Mouse (Mus musculus) urinary bladder, postnatal 4 days (tissue): ENCODE data around the gene Zfhx3.

Experiments
- DNase-seq, 2 experiments: peaks; one replicate each; pipeline ENCODE4 v3.0.0; 2021 to 2022; ENCODE audit warnings: low spot score in 2 of 2

Gene Zfhx3

DNA sequence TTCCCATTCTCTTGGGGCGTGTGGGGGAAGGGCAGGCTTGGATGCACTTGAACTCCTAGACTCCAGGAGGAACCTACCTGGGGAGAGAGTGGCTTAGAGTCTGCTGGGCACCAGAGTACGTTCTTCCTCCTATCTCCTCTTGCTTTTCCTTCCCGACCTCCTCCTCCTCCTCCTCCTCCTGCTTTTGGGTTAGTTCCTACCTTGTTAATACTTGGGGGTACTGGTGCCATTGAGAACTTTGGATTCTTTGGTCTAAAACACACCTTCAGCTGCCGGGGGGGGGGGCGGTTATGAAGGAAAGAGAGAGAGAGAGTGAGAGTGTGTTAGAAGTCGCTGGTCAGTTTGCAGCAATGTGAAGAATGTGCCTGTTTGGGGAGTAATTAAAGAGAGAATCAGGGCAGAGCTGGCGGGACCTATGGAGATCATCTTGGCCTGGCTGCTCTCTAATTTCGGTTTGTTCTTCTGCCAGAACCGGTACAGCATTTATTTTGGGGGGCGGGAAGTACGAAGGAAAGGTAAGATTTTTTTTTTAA, 773.0 kb downstream of the Zfhx3 start:
- DNase-seq, result no peak

DNA sequence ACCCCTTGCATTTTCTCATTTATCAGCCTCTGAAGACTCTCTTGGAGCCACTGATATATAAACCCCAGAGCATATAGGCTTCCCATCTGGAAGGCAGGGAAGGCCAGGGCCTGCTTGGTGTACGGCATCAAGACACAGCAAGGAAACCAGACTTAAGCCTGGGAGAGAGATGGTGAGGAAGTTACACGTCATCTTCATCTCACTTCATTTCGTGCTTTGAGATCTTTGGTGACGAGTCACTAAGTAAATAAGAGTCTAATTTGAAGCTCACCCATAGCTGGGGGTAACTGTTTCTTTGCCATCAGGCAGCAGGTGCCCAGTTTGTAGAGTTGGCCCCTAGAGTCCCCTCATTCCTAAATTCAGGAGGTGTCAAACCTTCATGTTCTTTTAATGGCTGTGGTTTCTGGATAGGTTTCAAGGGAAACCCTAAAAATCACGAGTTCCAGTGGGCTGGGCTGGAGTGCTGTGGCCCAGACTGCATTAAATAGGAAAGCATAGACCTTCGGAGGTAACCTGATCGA, 773.9 kb downstream of the Zfhx3 start:
- no peak for DNase-seq

- no peak for DNase-seq
These were observed 775.1 kb downstream of the Zfhx3 start for GRCm38 (mm10) chr8:108717545-108717944.

- DNase-seq, result no peak
These were observed 775.6 kb downstream of the Zfhx3 start for GRCm38 (mm10) chr8:108718031-108718430.

DNA sequence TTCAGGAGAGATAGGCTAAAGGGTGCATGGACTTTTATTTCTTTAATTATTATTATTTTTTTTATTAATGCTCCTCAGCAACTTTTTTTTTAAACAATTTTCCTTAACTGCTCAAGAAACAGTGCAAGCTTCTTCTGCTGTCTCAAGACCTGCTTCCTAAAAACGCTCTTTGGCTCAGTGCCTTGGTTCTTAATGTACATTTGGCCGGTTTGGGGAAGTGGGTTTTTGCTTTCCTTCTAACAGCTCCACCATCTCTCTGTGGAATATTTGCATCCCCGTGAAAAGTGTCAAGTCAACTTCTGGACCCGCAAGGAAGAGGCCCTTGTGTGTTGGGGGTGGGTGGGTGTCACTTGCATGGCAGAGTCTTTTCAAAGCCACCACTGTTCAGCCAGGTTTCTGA, 778.4 kb downstream of the Zfhx3 start:
- no peak for DNase-seq

DNA sequence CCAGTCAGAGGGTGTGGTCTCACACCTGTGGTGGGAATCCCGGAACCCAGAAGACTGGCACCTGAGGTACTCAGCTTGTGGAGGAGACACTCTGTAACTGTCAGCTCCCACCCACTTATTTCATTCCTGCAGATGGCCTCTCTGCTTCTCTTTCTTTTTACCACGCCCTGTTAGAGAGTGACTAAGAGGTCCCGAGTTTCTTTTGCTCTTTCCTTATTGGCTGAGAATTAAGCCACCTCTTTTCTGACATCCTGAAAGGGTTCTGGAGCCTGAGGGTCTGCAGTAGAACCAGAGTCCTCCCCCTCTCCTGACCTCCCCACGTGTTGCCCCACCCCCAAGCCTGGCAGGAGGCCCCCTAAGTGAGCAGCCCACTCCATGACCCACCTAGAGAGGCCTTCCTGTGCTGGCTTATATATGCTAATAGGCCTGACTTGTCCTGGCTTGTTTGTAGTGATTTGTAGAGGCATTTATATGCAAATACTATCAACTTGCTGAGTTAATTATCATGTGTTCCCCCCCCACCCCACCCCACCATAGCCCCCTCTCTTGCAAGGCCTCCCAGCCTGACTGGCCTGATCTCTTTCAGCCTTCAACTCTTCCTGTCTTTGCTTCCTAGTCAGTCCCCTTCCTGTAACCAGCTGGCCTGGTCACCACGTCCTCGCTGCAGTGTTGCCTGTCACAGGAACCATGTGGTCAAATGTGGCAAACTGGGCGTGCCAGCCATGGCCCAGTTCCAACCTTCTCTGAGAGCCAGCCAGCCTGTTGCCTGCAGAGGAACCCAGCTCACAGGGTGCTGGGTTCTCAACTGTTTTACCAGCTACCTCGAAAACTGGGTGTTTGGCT, 780.4 kb downstream of the Zfhx3 start:
- peak in 1 of 2 experiments; percentile 71 for DNase-seq

DNA sequence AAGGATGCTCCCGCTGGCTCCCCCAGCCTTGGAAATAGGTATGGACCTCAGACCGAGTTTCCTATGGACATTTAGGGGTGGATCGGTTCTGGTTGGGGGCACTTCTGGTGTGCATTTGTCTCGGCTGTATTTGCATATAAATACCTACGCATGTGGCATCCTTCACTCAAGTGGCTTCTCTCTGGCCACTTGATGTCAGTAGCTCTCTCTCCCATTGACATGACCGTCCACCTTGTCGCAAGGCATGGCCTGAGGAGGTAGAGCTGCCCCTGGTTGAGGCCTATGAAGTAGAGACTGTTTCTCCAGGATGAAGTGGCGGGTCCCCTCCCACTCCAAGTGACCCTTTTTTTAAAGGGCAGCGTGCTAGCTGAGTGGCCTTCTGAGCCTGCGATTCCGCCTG, 781.2 kb downstream of the Zfhx3 start:
- DNase-seq, result no peak

GRCm38 (mm10) chr8:108724818-108725506, 782.5 kb downstream of the Zfhx3 start:
- DNase-seq, result no peak

DNA sequence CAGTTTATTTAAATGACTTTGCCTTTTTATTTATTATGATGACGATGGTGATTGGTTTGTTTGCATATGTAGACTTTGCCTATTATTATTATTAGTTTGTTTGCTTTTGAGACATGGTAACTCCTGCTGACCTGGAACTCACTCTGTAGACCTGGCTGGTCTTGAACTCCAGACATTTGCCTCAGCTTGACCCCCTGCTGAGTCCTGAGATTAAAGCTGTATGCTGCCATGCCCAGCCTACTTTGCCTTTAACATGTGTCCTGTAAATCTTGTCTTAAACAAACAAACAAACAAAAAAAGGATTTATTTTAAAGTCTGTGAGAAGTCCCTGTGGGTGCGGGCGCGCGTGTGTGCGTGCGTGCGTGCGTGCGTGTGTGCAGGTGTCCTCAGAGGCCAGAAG, 783.2 kb downstream of the Zfhx3 start:
- no peak for DNase-seq

DNA sequence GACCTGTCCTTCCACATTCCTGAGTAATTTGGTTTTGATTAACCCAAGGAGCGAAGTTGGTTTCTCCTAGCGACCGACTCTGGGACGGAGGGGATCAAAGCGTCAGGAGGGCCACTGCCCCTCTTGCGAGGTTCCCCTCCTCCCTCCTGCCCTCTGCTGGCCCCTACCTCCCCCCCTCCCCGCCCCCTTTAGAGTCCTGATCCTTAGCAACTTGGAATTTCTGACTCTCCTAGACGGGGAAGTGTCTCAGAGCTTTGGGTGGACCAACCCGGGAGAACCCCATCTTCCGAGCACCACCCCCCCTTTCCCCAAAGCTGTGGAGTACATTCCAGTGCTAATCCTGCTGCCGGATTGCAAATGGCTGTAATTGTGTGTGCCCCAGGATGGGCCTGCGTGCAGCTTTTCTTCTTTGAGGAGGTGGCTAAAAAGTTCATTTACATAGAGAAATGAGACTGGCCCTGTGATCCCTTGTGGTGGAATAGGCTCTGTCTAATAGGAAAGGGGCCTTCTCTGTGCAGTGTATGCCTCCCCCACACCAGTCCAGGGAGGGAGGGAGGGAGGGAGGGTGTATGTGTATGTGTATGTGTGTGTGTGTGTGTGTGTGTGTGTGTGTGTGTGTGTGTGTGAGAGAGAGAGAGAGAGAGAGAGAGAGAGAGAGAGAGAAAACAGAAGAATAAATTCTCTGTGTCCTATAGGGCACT, 784.2 kb downstream of the Zfhx3 start:
- DNase-seq, result no peak

DNA sequence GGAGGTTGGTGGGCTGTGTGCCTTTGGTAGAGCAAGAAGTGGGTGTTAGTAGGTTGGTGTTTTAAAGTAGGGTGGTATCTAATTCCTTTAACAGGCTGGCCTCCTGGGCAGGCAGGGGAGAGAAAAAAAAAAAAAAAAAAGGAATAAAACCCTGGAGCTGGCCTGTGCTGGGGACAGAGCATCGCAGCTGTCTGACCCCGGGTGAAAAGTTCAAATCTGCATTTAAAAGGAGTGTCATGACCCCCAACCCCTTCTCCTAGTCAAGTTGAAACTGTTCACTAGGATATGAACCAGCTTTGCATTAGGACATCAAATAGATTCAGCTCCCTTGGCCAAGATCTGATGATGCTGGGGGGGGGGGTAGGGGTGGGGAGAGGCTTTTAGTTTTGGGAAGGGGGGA, 786.7 kb downstream of the Zfhx3 start:
- DNase-seq, result no peak

DNA sequence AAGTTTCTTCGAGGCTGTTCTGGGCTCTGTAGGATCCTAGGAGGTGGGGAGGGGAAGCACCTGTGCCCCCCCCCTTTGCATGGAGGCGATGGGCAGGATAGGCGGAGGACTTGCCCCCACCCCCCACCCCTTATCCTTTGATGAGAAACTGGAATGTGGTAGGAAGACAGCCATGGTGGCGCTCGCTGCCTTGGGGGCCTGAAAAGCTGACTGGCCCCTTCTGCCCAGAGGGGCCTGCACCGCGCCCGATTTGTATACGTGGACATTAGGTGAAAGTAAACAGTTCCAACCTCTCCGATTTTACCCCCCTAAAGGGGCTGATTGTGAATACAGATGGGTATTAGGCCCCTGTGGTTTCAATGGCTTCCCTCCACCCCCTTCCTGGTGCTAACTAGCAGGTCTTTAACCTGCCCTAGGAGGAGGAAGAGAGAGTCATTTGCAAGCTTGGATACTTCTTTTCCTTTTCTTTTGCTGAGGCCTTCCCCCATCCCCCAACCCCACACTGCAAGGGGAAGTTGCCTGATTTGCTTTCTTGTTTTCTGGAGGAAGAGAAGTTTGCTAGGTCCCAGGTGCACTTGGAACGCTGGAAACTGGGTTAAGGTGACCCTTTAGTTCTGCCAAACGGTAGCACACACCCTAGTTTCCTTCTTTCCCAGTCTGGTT, 787.4 kb downstream of the Zfhx3 start:
- no peak for DNase-seq

- DNase-seq, result no peak
These were observed 788.5 kb downstream of the Zfhx3 start for GRCm38 (mm10) chr8:108730907-108731440.

GRCm38 (mm10) chr8:108732500-108732899, 790.1 kb downstream of the Zfhx3 start:
- no peak for DNase-seq

DNA sequence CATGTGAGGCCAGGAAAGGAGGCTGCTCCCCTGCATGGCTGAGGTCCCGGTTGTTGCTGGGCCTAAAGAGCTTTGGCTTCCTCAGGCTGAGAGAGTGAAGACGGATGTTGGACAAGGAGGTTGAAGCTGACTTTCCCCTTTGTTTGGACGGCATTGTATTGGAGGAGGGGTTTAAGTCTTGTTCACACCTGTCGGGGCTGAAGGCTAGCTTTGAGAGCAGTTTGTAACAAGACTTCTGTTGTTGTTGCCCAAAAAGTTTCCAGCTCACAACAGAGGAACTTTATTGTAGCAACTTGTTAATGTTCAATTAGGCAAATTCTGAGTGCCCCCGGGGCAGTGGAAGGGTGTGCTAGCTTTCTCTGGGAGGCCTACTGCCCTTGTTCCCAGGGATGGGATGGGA, 790.9 kb downstream of the Zfhx3 start:
- DNase-seq, result no peak

DNA sequence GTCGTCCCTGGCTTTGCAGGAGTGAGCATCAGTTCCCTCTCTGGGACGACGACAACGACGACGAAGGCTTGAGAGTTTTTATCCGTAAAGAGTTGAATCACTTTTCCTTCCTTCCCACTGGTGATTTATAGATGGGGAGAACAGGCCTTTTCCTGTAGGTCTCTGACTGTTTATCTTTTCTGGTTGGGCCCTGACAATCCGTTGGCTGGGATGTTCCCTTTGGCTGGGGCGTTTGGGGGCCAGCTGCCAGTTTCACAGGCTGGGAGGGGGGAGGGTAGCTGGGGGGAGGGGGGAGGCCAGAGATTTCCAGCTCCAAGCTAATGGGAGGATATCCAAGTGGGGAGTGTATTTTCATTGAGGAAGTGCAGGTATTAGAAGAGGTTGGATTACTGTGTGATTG, 794.0 kb downstream of the Zfhx3 start:
- DNase-seq, result no peak

DNA sequence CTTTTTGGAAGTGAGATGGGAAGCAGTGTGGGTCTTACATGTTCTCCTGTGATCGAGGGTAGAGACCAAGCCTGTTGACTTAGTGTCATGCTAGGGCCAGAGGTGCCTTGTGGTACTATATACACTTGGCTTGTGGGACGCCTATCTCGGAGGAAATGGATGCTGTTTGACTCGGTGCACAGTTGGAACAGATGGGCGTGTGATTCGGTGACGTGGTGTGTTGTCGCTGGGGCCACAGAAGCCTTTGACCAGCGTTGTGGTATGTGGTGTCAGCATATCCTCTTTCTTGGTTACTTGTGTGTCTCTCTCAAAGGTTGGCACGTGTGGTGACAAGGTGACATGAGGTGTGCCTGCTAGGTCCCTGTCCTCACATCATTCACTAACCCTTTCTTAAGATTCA, 795.7 kb downstream of the Zfhx3 start:
- no peak for DNase-seq

GRCm38 (mm10) chr8:108739517-108739916, 797.1 kb downstream of the Zfhx3 start:
- no peak for DNase-seq

DNA sequence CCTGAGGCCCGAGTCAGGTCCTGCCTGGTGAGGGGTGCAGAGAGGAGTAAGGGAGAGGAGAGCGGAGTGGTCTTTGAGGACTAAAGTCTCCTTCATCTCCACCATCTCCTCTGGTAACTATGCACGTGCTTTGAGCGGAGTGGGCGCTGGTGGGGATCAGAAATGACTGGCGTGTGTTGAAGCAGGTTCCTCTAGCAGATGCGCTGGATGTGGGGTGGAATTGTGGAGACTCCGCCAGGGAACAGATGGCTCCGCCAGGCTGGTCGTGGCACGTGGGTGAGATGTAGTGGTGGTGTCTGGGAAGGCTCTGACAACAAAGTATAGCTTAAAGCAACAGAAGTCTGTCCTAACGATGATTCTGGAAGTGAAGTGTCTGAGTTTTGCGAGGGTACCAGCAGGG, 798.0 kb downstream of the Zfhx3 start:
- no peak for DNase-seq

DNA sequence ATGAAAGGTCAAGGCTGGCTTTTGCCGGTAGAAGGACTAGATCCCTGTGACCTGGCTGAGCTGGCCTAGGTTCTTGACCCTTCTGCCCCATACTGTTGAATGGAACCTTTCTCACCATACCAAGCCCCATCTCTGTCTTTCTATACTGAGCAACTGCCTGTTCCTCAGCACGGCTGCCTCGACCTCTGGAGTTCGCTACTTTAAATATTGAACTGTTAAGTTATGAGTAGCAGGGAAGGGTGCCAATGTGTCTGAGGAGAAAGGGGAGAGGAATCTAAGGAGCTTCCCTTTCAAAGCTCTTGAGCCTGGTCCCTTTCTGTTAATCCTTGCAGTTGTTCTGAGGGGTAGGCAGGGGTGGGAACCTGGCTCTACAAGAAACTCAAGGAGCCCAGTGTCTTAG, 799.2 kb downstream of the Zfhx3 start:
- DNase-seq, result no peak

DNA sequence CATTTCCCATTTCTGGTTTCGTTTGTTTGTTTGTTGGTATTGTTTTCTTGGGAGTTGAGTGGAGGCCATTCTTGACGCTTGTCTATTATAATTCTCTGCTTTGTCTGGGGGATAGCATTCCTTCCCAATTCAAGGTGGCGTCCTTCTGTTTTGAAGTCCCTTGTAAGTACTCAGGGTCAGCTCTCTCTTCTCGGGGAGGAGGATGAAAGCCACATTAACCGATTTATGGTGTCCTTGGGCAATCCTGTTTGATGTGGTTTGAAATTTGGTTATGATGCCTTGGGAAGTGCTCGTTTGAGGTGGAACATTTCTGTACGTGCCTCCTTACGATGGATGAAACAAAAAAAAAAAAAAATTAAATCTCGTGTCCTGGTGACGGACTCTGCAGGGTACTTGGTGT, 800.0 kb downstream of the Zfhx3 start:
- DNase-seq, result no peak
